Mouse (Mus musculus) stomach, postnatal 0 days (tissue): ENCODE measurements at regions not wholly inside any gene's neighbourhood (a gene's known extent, or its start where the extent isn't known, plus 50 kb on each side); places are given as distances from the start of the nearest gene placed in this dataset.

Source experiments
- CTCF ChIP-seq: IDR thresholded peaks from 2 replicates; pipeline ENCODE4 v1.5.1; 2016; ENCODE audit warnings: antibody characterized with exemption, low read depth, mild to moderate bottlenecking, moderate library complexity
- EP300 ChIP-seq: optimal IDR thresholded peaks from 2 replicates; pipeline ENCODE3; 2016; ENCODE audit warnings: antibody characterized with exemption

- TF ChIP-seq CTCF (no peak), EP300 (no peak)
Observed at GRCm38 (mm10) chr1:189978244-189978643, 56.1 kb upstream of the Smyd2 start.
